11 mouse cellular contexts compared by ENCODE assay signal in genomic region chr5:99190941-99191800, GRCm38 (mm10).
DNase-seq lines count a peak whose midpoint lies in the region; ATAC-seq and TF ChIP-seq lines count a peak whose summit lies in the region.
"Had no signal": no experiment of that assay in that cellular context is flagged by ENCODE, and none has a peak within 500 bp of the region (broad histone marks: within the 10 kb centered on the region; RNA-seq: fewer than 3 reads in every experiment).

No protein-coding gene starts in this region.

- no peaks in the 10 kb centered on the region for H3K36me3 ChIP-seq in kidney, adult 2 months (ENCODE audit: control insufficient read depth, insufficient read depth, low read length)
- H3K36me3 ChIP-seq in embryonic facial prominence, embryonic 11.5 days (replicated peaks; ENCODE audit: control insufficient read depth, insufficient read depth, low read depth, low read length): no peaks in the 10 kb centered on the region
- no peaks in the 10 kb centered on the region for H3K36me3 ChIP-seq in intestine, postnatal 0 days (ENCODE audit: control insufficient read depth, insufficient read depth)
- H3K36me3 ChIP-seq in neural tube, embryonic 11.5 days (ENCODE audit: control insufficient read depth, insufficient read depth, low read length): no peaks in the 10 kb centered on the region
- H3K36me3 ChIP-seq in hindbrain, embryonic 12.5 days: no peaks in the 10 kb centered on the region
- H3K36me3 ChIP-seq: midbrain, embryonic 12.5 days had no signal

- peak; percentile 47 for DNase-seq in kidney, postnatal 10 days
- DNase-seq in kidney, adult 2 months: no peak
- peak; percentile 76 for DNase-seq in embryonic facial prominence, embryonic 11.5 days (ENCODE audit: low spot score)
- DNase-seq in neural tube, embryonic 11.5 days (ENCODE audit: low spot score): peak; percentile 38
- no peak for DNase-seq in cerebellum, adult 2 months
- DNase-seq in urinary bladder, adult 2 months (ENCODE audit: low spot score): no peak
- DNase-seq: liver had no signal

- no peak for ATAC-seq in embryonic facial prominence, embryonic 11.5 days (replicated peaks; ENCODE audit: insufficient number of reproducible peaks, low FRiP score, low TSS enrichment, low read depth)
- no peak for ATAC-seq in intestine, postnatal 0 days
- ATAC-seq in neural tube, embryonic 11.5 days (ENCODE audit: insufficient read depth, low FRiP score, low TSS enrichment): no peak
- no peak for ATAC-seq in hindbrain, embryonic 12.5 days (ENCODE audit: low FRiP score)
- ATAC-seq: hindbrain, embryonic 16.5 days had no signal

- TF ChIP-seq POLR2A in kidney, adult 2 months (IDR thresholded peaks at IDR 0.05; ENCODE audit: low read depth, low read length): no peak
- no peak for TF ChIP-seq POLR2A in cerebellum, adult 2 months (IDR thresholded peaks at IDR 0.05; ENCODE audit: borderline replicate concordance, insufficient read depth, low read length)

- no peak for TF ChIP-seq CTCF in kidney, adult 2 months (conservative IDR thresholded peaks at IDR 0.05; ENCODE audit: insufficient read depth, insufficient read length, low read depth, low read length)
- TF ChIP-seq CTCF in intestine, postnatal 0 days (IDR thresholded peaks at IDR 0.05; ENCODE audit: low read depth): no peak
- TF ChIP-seq CTCF in cerebellum, adult 2 months (IDR thresholded peaks at IDR 0.05; ENCODE audit: borderline replicate concordance, insufficient read depth, low read depth, low read length): no peak

- no peak overlapping the region; the same call in none of the 2 replicates for H3K9ac ChIP-seq in embryonic facial prominence, embryonic 11.5 days (replicated peaks; ENCODE audit: low read length)
- H3K9ac ChIP-seq in intestine, postnatal 0 days (ENCODE audit: low read depth, low read length): no peak overlapping the region
- no peak overlapping the region for H3K9ac ChIP-seq in neural tube, embryonic 11.5 days (ENCODE audit: low read length)
- no peak overlapping the region for H3K9ac ChIP-seq in hindbrain, embryonic 12.5 days
- H3K9ac ChIP-seq: midbrain, embryonic 12.5 days had no signal

- H3K4me3 ChIP-seq in kidney, adult 2 months (ENCODE audit: insufficient read depth, low read depth, low read length): no peak overlapping the region
- H3K4me3 ChIP-seq in embryonic facial prominence, embryonic 11.5 days (ENCODE audit: low read depth, low read length): no peak overlapping the region
- no peak overlapping the region for H3K4me3 ChIP-seq in intestine, postnatal 0 days (ENCODE audit: low read depth, low read length)
- H3K4me3 ChIP-seq in neural tube, embryonic 11.5 days (ENCODE audit: low read depth, low read length): no peak overlapping the region
- H3K4me3 ChIP-seq in hindbrain, embryonic 12.5 days: no peak overlapping the region
- no peak overlapping the region for H3K4me3 ChIP-seq in cerebellum, adult 2 months (replicated peaks; ENCODE audit: insufficient read depth, low read depth, low read length)
- H3K4me3 ChIP-seq: midbrain, embryonic 12.5 days had no signal

- H3K27ac ChIP-seq in kidney, adult 2 months (ENCODE audit: insufficient read depth, low read depth, low read length): no peak overlapping the region
- H3K27ac ChIP-seq in embryonic facial prominence, embryonic 11.5 days (replicated peaks; ENCODE audit: low read depth, low read length): peak overlapping the region; percentile 38; the same call in 1 of the 2 replicates
- no peak overlapping the region for H3K27ac ChIP-seq in intestine, postnatal 0 days (ENCODE audit: low read depth, low read length)
- H3K27ac ChIP-seq in neural tube, embryonic 11.5 days (ENCODE audit: low read depth, low read length): no peak overlapping the region
- H3K27ac ChIP-seq in hindbrain, embryonic 12.5 days: no peak overlapping the region
- H3K27ac ChIP-seq in cerebellum, adult 2 months (ENCODE audit: insufficient read depth, low read length): no peak overlapping the region
- H3K27ac ChIP-seq: midbrain, embryonic 12.5 days had no signal

- no peaks in the 10 kb centered on the region for H3K27me3 ChIP-seq in kidney, adult 2 months (replicated peaks; ENCODE audit: control insufficient read depth, insufficient read depth, low read length)
- H3K27me3 ChIP-seq in embryonic facial prominence, embryonic 11.5 days (ENCODE audit: control insufficient read depth, insufficient read depth, low read length): no peaks in the 10 kb centered on the region
- no peaks in the 10 kb centered on the region for H3K27me3 ChIP-seq in intestine, postnatal 0 days (replicated peaks; ENCODE audit: control insufficient read depth, insufficient read depth, low read length)
- no peaks in the 10 kb centered on the region for H3K27me3 ChIP-seq in neural tube, embryonic 11.5 days (ENCODE audit: control insufficient read depth, insufficient read depth, low read length)
- no peaks in the 10 kb centered on the region for H3K27me3 ChIP-seq in hindbrain, embryonic 12.5 days
- H3K27me3 ChIP-seq in cerebellum, adult 2 months (ENCODE audit: control insufficient read depth, insufficient read depth, low read length): no peaks in the 10 kb centered on the region; the same call in 1 of the 2 replicates
- H3K27me3 ChIP-seq: midbrain, embryonic 12.5 days had no signal

- no peaks in the 10 kb centered on the region for H3K4me1 ChIP-seq in kidney, adult 2 months (ENCODE audit: control insufficient read depth, insufficient read depth, low read length)
- H3K4me1 ChIP-seq in embryonic facial prominence, embryonic 11.5 days (ENCODE audit: control insufficient read depth, insufficient read depth, low read length): no peaks in the 10 kb centered on the region
- no peaks in the 10 kb centered on the region for H3K4me1 ChIP-seq in intestine, postnatal 0 days (replicated peaks; ENCODE audit: control insufficient read depth, insufficient read depth, low read length)
- H3K4me1 ChIP-seq in neural tube, embryonic 11.5 days (ENCODE audit: control insufficient read depth, insufficient read depth, low read length): no peaks in the 10 kb centered on the region; the same call in 1 of the 2 replicates
- H3K4me1 ChIP-seq in hindbrain, embryonic 12.5 days: peaks cover 10% of the 10 kb centered on the region; the same call in 1 of the 2 replicates
- no peaks in the 10 kb centered on the region for H3K4me1 ChIP-seq in cerebellum, adult 2 months (ENCODE audit: control insufficient read depth, insufficient read depth, low read length)
- H3K4me1 ChIP-seq: midbrain, embryonic 12.5 days had no signal

- H3K4me2 ChIP-seq in embryonic facial prominence, embryonic 11.5 days (ENCODE audit: low read depth, low read length): no peak overlapping the region
- peak overlapping the region; percentile 44 for H3K4me2 ChIP-seq in intestine, postnatal 0 days (replicated peaks; ENCODE audit: low read depth)
- H3K4me2 ChIP-seq in neural tube, embryonic 11.5 days (ENCODE audit: low read depth): no peak overlapping the region
- H3K4me2 ChIP-seq in hindbrain, embryonic 12.5 days (replicated peaks): no peak overlapping the region
- H3K4me2 ChIP-seq: midbrain, embryonic 12.5 days had no signal

- WGBS in kidney, adult 2 months: 28% methylated on average over 26 of the region's 26 CpGs
- WGBS in embryonic facial prominence, embryonic 11.5 days: 41% methylated on average over 26 of the region's 26 CpGs
- 55% methylated on average over 26 of the region's 26 CpGs for WGBS in intestine, postnatal 0 days
- WGBS in neural tube, embryonic 11.5 days: 59% methylated on average over 26 of the region's 26 CpGs
- 63% methylated on average over 26 of the region's 26 CpGs for WGBS in hindbrain, embryonic 12.5 days
- 45% methylated on average over 26 of the region's 26 CpGs for WGBS in cerebellum, adult 2 months

- H3K9me3 ChIP-seq in embryonic facial prominence, embryonic 11.5 days (replicated peaks; ENCODE audit: control insufficient read depth, low read length): no peaks in the 10 kb centered on the region
- no peaks in the 10 kb centered on the region for H3K9me3 ChIP-seq in intestine, postnatal 0 days (ENCODE audit: control insufficient read depth)
- no peaks in the 10 kb centered on the region for H3K9me3 ChIP-seq in neural tube, embryonic 11.5 days (ENCODE audit: control insufficient read depth, low read length)
- H3K9me3 ChIP-seq in hindbrain, embryonic 12.5 days (replicated peaks): no peaks in the 10 kb centered on the region
- H3K9me3 ChIP-seq: midbrain, embryonic 12.5 days had no signal

Comparison
In these comparisons a context has a peak if more than half of its experiments do, and no peak if none do; other contexts are left out.
1. DNase-seq: peak in kidney, postnatal 10 days (single experiment), embryonic facial prominence, embryonic 11.5 days (single experiment) and neural tube, embryonic 11.5 days (single experiment); none in kidney, adult 2 months (single experiment), cerebellum, adult 2 months (0 of 2) and urinary bladder, adult 2 months (single experiment).